Mouse (Mus musculus) CH12.LX (cell line): ENCODE results near the gene Clpp. TPM values are rescaled to one million over a fixed set of nuclear protein-coding genes. Genes with fewer than 3 reads are reported as not detected.

Experiments used
- DNase-seq: peaks from one replicate; pipeline ENCODE4 v3.0.0-alpha.2; 2013; ENCODE audit errors: extremely low read depth
- H3K27ac ChIP-seq: 2 replicates; pipeline ENCODE4 v1.5.1; 2012; ENCODE audit warnings: low read depth, mild to moderate bottlenecking, control low read depth, moderate library complexity; ENCODE audit not compliant: insufficient read depth
- H3K27me3 ChIP-seq: replicated peaks from 2 replicates; pipeline ENCODE3; 2012; ENCODE audit warnings: inconsistent platforms
- H3K36me3 ChIP-seq, 2 experiments: replicated peaks in 1 of 2; 2 replicates each; pipeline versions ENCODE3 to v1.6.1; 2012; ENCODE audit warnings: inconsistent platforms in 1 of 2, low read length in 1 of 2, mild to moderate bottlenecking in 1 of 2, mixed read lengths in 1 of 2, moderate library complexity in 1 of 2; ENCODE audit not compliant: control insufficient read depth in 1 of 2, insufficient read depth in 1 of 2
- H3K4me1 ChIP-seq, 2 experiments: 2 replicates each; pipeline ENCODE4 v1.6.1; 2012; ENCODE audit warnings: inconsistent platforms in 1 of 2, moderate library complexity in 1 of 2; ENCODE audit not compliant: insufficient read depth in 2 of 2, control insufficient read depth in 1 of 2
- H3K4me2 ChIP-seq: 2 replicates; pipeline ENCODE4 v1.6.1; 2012; ENCODE audit warnings: low read depth, mild to moderate bottlenecking, control low read depth; ENCODE audit not compliant: poor library complexity, insufficient read depth, severe bottlenecking
- H3K4me3 ChIP-seq, 3 experiments: fragments of 150-350 bp in 1 of 3; sonication (generic) in 1 of 3; replicated peaks in 1 of 3; 2 replicates each; pipeline versions ENCODE3 to v1.5.1; 2011 to 2012; ENCODE audit warnings: low read depth in 2 of 3, low read length in 2 of 3, mild to moderate bottlenecking in 2 of 3, moderate library complexity in 2 of 3, control low read depth in 1 of 3, improper control_type of control experiment in 1 of 3, inconsistent platforms in 1 of 3, mixed read lengths in 1 of 3; ENCODE audit not compliant: poor library complexity in 1 of 3
- H3K79me2 ChIP-seq: replicated peaks from 2 replicates; pipeline ENCODE4 v1.6.1; 2012; ENCODE audit warnings: mild to moderate bottlenecking, moderate library complexity; ENCODE audit not compliant: control insufficient read depth, poor library complexity, insufficient read depth, severe bottlenecking; ENCODE audit errors: extremely low read depth
- H3K9ac ChIP-seq: 2 replicates; pipeline ENCODE4 v1.6.1; 2012; ENCODE audit warnings: low read depth, mild to moderate bottlenecking, control low read depth, moderate library complexity; ENCODE audit not compliant: insufficient read depth
- H3K9me3 ChIP-seq: replicated peaks from 2 replicates; pipeline ENCODE3; 2012; ENCODE audit warnings: low read length, inconsistent platforms, mixed read lengths
- BHLHE40 ChIP-seq: IDR thresholded peaks from 2 replicates; pipeline ENCODE4 v1.6.1; 2011; ENCODE audit warnings: mild to moderate bottlenecking, low read depth, low read length, improper control_type of control experiment
- CHD2 ChIP-seq: IDR thresholded peaks from 2 replicates; pipeline ENCODE4 v1.6.1; 2011; ENCODE audit warnings: low read length, improper control_type of control experiment
- ELF1 ChIP-seq: IDR thresholded peaks from 2 replicates; pipeline ENCODE4 v1.6.1; 2014; ENCODE audit warnings: low read depth, mild to moderate bottlenecking, inconsistent platforms, low read length, improper control_type of control experiment
- EP300 ChIP-seq: IDR thresholded peaks from 2 replicates; pipeline ENCODE4 v1.6.1; 2011; ENCODE audit warnings: low read length, improper control_type of control experiment
- ETS1 ChIP-seq: conservative IDR thresholded peaks from 2 replicates; pipeline ENCODE4 v1.6.1; 2012; ENCODE audit warnings: low read depth, mild to moderate bottlenecking, inconsistent platforms, low read length, improper control_type of control experiment, moderate library complexity
- JUN ChIP-seq: IDR thresholded peaks from 2 replicates; pipeline ENCODE4 v1.6.1; 2011; ENCODE audit warnings: low read depth, mild to moderate bottlenecking, low read length, improper control_type of control experiment, moderate library complexity; ENCODE audit not compliant: insufficient read depth
- JUND ChIP-seq: conservative IDR thresholded peaks from 2 replicates; pipeline ENCODE4 v1.6.1; 2011; ENCODE audit warnings: low read depth, low read length, improper control_type of control experiment
- MAFK ChIP-seq: IDR thresholded peaks from 2 replicates; pipeline ENCODE4 v1.6.1; 2011; ENCODE audit warnings: low read length, improper control_type of control experiment; ENCODE audit not compliant: insufficient replicate concordance
- MAX ChIP-seq: IDR thresholded peaks from 2 replicates; pipeline ENCODE4 v1.6.1; 2011; ENCODE audit warnings: low read length, improper control_type of control experiment
- MEF2A ChIP-seq: IDR thresholded peaks from 2 replicates; pipeline ENCODE4 v1.6.1; 2014; ENCODE audit warnings: low read depth, mild to moderate bottlenecking, inconsistent platforms, low read length, improper control_type of control experiment, borderline replicate concordance
- MXI1 ChIP-seq: IDR thresholded peaks from 2 replicates; pipeline ENCODE4 v1.6.1; 2011; ENCODE audit warnings: mild to moderate bottlenecking, low read depth, low read length, improper control_type of control experiment
- MYC ChIP-seq: IDR thresholded peaks from 2 replicates; pipeline ENCODE4 v1.6.1; 2011; ENCODE audit warnings: low read depth, mild to moderate bottlenecking, improper control_type of control experiment, low read length
- PAX5 ChIP-seq: IDR thresholded peaks from 2 replicates; pipeline ENCODE4 v1.6.1; 2012; ENCODE audit warnings: low read length, inconsistent platforms, mixed read lengths
- POLR2AphosphoS2 ChIP-seq: IDR thresholded peaks from 2 replicates; pipeline ENCODE4 v1.6.1; 2011; ENCODE audit warnings: low read depth, low read length, improper control_type of control experiment
- RAD21 ChIP-seq: IDR thresholded peaks from 2 replicates; pipeline ENCODE4 v1.6.1; 2011; ENCODE audit warnings: low read depth, mild to moderate bottlenecking, low read length, improper control_type of control experiment, moderate library complexity
- RCOR1 ChIP-seq: conservative IDR thresholded peaks from 2 replicates; pipeline ENCODE4 v1.6.1; 2012; ENCODE audit warnings: low read depth, mild to moderate bottlenecking, inconsistent platforms, low read length, improper control_type of control experiment
- SIN3A ChIP-seq: IDR thresholded peaks from 2 replicates; pipeline ENCODE4 v1.6.1; 2012; ENCODE audit warnings: low read length, improper control_type of control experiment, inconsistent platforms
- SMC3 ChIP-seq: IDR thresholded peaks from 2 replicates; pipeline ENCODE4 v1.6.1; 2011; ENCODE audit warnings: low read depth, low read length, improper control_type of control experiment
- TBP ChIP-seq: conservative IDR thresholded peaks from 2 replicates; pipeline ENCODE4 v1.6.1; 2011; ENCODE audit warnings: low read depth, low read length, improper control_type of control experiment
- UBTF ChIP-seq: IDR thresholded peaks from 2 replicates; pipeline ENCODE4 v1.6.1; 2012; ENCODE audit warnings: low read depth, mild to moderate bottlenecking, inconsistent platforms, low read length, improper control_type of control experiment, moderate library complexity
- USF1 ChIP-seq: IDR thresholded peaks from 2 replicates; pipeline ENCODE4 v1.6.1; 2014; ENCODE audit warnings: low read depth, mild to moderate bottlenecking, inconsistent platforms, low read length, improper control_type of control experiment
- USF2 ChIP-seq: conservative IDR thresholded peaks from 2 replicates; pipeline ENCODE4 v1.6.1; 2011; ENCODE audit warnings: low read depth, low read length, improper control_type of control experiment
- ZKSCAN1 ChIP-seq: IDR thresholded peaks from 2 replicates; pipeline ENCODE4 v1.6.1; 2012; ENCODE audit warnings: low read depth, inconsistent platforms, low read length, improper control_type of control experiment, borderline replicate concordance
- ZMIZ1 ChIP-seq: IDR thresholded peaks from 2 replicates; pipeline ENCODE4 v1.6.1; 2012; ENCODE audit warnings: low read depth, mild to moderate bottlenecking, inconsistent platforms, low read length, improper control_type of control experiment
- dilution Hi-C: fragments of 300-500 bp; cut with MboI; formaldehyde crosslinking; loops from 2 replicates; pipeline ENCODE4 v1.14.3; 2020; ENCODE audit warnings: low sequenced_read_pairs; ENCODE audit not compliant: extremely low pct_unique_long_range_greater_than_20kb, extremely low pct_ligation_motif_present
- in situ Hi-C: fragments of 300-500 bp; cut with MboI; formaldehyde crosslinking; loops from 3 replicates; pipeline ENCODE4 v1.14.3; 2019; ENCODE audit warnings: low sequenced_read_pairs, low pct_ligation_motif_present, low pct_unique_long_range_greater_than_20kb, mixed read lengths
- polyA plus RNA-seq: library from polyadenylated mRNA; unstranded; fragments of >175 nt; gene quantifications from 2 replicates; pipeline ENCODE4 v1.2.1, GENCODE M21; 2012; ENCODE audit warnings: low read depth; ENCODE audit not compliant: insufficient read length
- total RNA-seq, 2 experiments: library from RNA; depleted of rRNA; stranded (reverse); fragments of 300-350 nt in 1 of 2; fragments of >200 nt in 1 of 2; gene quantifications; 2 replicates each; pipeline ENCODE4 v1.2.3; 2012 to 2014

Clpp gene
- total and polyA plus RNA-seq, 3 experiments, result 114 to 166 (median 117) TPM

- H3K79me2 ChIP-seq, result no peaks in the 10 kb centered on the region
- no peak overlapping the region for H3K4me2 ChIP-seq
- no peaks in the 10 kb centered on the region for H3K9me3 ChIP-seq
- TF ChIP-seq MXI1 (no peak), BHLHE40 (no peak), SMC3 (no peak), MYC (no peak), PAX5 (no peak), ZKSCAN1 (no peak), MAX (no peak), JUN (no peak), USF2 (no peak), ZMIZ1 (no peak), EP300 (no peak), RCOR1 (no peak), RAD21 (no peak)
- TF ChIP-seq, all 38 proteins: peak for 0
- Histone ChIP-seq H3K4me1 (no peaks in the 10 kb centered on the region), H3K4me3 (no peak overlapping the region), H3K27ac (no peak overlapping the region), H3K36me3 (no peaks in the 10 kb centered on the region), H3K27me3 (peaks cover 22% of the 10 kb centered on the region), H3K9ac (no peak overlapping the region)
- dilution Hi-C loops, result no loop called here
- no peak for DNase-seq
- in situ Hi-C loops, result no loop called here
These were observed 15.3 kb upstream of the Clpp start for GRCm38 (mm10) chr17:56974708-56975240.

- Histone ChIP-seq H3K4me1 (0 out of 4 replicates have a peak, but pooled peaks cover 0 to 3% of the 10 kb centered on the region in 2 experiments), H3K9me3 (no peaks in the 10 kb centered on the region), H3K4me3 (no peak overlapping the region), H3K4me2 (no peak overlapping the region), H3K36me3 (no peaks in the 10 kb centered on the region), H3K27me3 (peaks cover 16% of the 10 kb centered on the region), H3K79me2 (no peaks in the 10 kb centered on the region), H3K27ac (no peak overlapping the region), H3K9ac (no peak overlapping the region)
- no peak for TF ChIP-seq SIN3A
- TF ChIP-seq EP300, result no peak
- TF ChIP-seq CHD2, result no peak
- no peak for TF ChIP-seq MAFK
- no peak for TF ChIP-seq TBP
- TF ChIP-seq MXI1, result no peak
- no peak for TF ChIP-seq UBTF
- no peak for TF ChIP-seq PAX5
- TF ChIP-seq JUND, result no peak
- TF ChIP-seq MAX, result no peak
- TF ChIP-seq MEF2A, result no peak
- TF ChIP-seq JUN, result no peak
- TF ChIP-seq ELF1, result no peak
- no peak for TF ChIP-seq USF1
- TF ChIP-seq ETS1, result no peak
- no peak for TF ChIP-seq POLR2AphosphoS2
- DNase-seq, result no peak
- in situ Hi-C loops (no loop called here), dilution Hi-C loops (no loop called here)
These were observed 14.7 kb upstream of the Clpp start for GRCm38 (mm10) chr17:56975391-56975790.
